Mouse (Mus musculus) cerebellum, adult 2 months (tissue): ENCODE measurements around the gene Tbcel. TPM values are rescaled to one million over a fixed set of nuclear protein-coding genes. Genes with fewer than 3 reads are reported as not detected.
A peak's percentile ranks its signal among the peaks of the same experiment; 100 is the strongest.

Experiments used
- DNase-seq, 2 experiments: peaks; one replicate each; pipeline ENCODE4 v3.0.0; 2021
- H3K27ac ChIP-seq: fragments of 200-500 bp; 2 replicates; pipeline ENCODE4 v1.5.1; 2012; ENCODE audit warnings: low read length, control low read depth, inconsistent platforms; ENCODE audit not compliant: insufficient read depth
- H3K27me3 ChIP-seq: fragments of 200-500 bp; 2 replicates; pipeline ENCODE4 v1.6.1; 2012; ENCODE audit warnings: inconsistent platforms, mild to moderate bottlenecking, low read length, moderate library complexity; ENCODE audit not compliant: control insufficient read depth, insufficient read depth
- H3K4me1 ChIP-seq: fragments of 200-500 bp; 2 replicates; pipeline ENCODE4 v1.6.1; 2011; ENCODE audit warnings: low read length; ENCODE audit not compliant: control insufficient read depth, insufficient read depth
- H3K4me3 ChIP-seq: fragments of 200-500 bp; replicated peaks from 2 replicates; pipeline ENCODE3; 2011; ENCODE audit warnings: mild to moderate bottlenecking, low read depth, low read length, control low read depth; ENCODE audit not compliant: insufficient read depth
- CTCF ChIP-seq: fragments of 200-500 bp; IDR thresholded peaks from 2 replicates; pipeline ENCODE4 v1.5.1; 2011; ENCODE audit warnings: low read depth, mild to moderate bottlenecking, control low read depth, low read length, moderate library complexity, borderline replicate concordance; ENCODE audit not compliant: insufficient read depth
- POLR2A ChIP-seq: fragments of 200-500 bp; IDR thresholded peaks from 2 replicates; pipeline ENCODE4 v1.6.1; 2011; ENCODE audit warnings: low read length, control low read depth, borderline replicate concordance; ENCODE audit not compliant: insufficient read depth
- WGBS: fragments of 180-500 bp; shearing (Covaris S2); methylation state at CpG from one replicate; pipeline ENCODE4 v1.1.7; 2018; 5-methylcytosine and 5-hydroxymethylcytosine counted together
- polyA plus RNA-seq: library from polyadenylated mRNA; depleted of rRNA; stranded (reverse); fragments of >200 nt; gene quantifications from 2 replicates; pipeline ENCODE4 v1.2.3, GENCODE M21; 2012

Gene Tbcel
- polyA plus RNA-seq, 1 experiment: 32.8 TPM

DNA sequence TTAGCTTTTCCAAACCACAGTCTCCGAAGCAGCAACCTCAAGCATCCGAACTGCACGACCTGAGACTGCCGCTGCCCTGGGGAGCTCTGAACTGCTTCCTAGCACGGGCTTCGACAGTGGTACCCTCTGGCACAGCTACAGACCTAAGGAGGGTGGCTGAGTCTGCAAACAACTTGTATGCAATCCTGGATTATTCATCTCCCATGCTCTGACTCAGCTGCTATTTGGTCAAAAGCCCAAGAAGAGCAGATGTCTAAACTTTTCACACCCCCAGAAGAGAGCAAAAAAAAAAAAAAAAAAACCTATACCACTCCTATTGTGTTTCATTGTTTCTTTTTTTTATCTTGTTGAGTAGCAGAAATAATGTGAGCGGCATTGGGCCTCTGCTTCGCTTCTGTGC, 113.3 kb downstream of the Tbcel start:
- DNase-seq: no peak
- H3K27ac ChIP-seq: no peak overlapping the region
- no peaks in the 10 kb centered on the region for H3K4me1 ChIP-seq
- TF ChIP-seq POLR2A (no peak), CTCF (no peak)
- 41% methylated on average over 8 of the region's 8 CpGs for WGBS
- H3K27me3 ChIP-seq: no peaks in the 10 kb centered on the region
- no peak overlapping the region for H3K4me3 ChIP-seq

DNA sequence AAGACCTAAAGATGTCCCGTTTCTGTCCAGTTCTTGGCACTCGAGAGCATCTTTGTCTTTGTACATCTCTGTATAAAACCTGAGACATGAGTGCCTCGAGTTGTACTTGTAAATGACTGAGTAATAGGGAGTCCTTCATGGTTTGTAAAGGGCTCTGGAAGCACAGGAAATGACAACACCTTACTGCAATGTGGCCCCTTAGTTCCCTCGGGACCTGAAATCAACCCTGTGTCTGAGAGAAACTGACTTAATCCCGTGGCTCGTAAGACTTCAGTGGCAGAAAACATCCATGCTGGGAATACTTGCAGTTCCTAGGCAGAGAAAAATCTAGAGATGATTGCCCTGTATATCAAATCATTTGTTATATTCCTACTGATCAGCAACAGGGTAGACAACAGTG, 114.7 kb downstream of the Tbcel start:
- 70% methylated on average over 6 of the region's 6 CpGs for WGBS
- TF ChIP-seq POLR2A (no peak), CTCF (no peak)
- H3K4me1 ChIP-seq: no peaks in the 10 kb centered on the region
- no peaks in the 10 kb centered on the region for H3K27me3 ChIP-seq
- no peak overlapping the region for H3K27ac ChIP-seq
- no peak for DNase-seq
- H3K4me3 ChIP-seq: no peak overlapping the region

DNA sequence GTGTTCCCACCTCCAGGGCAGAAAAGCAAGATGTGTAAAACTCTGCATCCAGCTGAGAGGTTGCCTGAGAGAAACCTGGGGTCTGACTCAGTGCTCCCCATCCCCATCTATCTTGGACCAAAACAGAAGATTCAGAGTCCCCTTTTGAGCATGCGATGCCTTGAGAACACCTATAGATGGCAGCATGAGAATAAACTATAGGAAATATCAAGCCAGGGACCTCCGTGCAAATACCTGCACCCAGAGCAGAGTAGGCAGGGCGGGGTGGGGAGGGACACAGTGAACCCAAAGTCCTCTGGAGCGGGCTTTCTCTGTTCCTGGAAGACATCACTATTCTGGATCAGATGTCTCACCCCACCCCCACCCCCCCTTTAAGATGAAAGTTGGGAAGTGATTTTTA, 119.1 kb downstream of the Tbcel start:
- H3K27me3 ChIP-seq: no peaks in the 10 kb centered on the region
- H3K27ac ChIP-seq: no peak overlapping the region
- no peak overlapping the region for H3K4me3 ChIP-seq
- TF ChIP-seq POLR2A (no peak), CTCF (peak; percentile 47; the same call in 1 of the 2 replicates)
- H3K4me1 ChIP-seq: no peaks in the 10 kb centered on the region
- 50% methylated on average over 4 of the region's 4 CpGs for WGBS
- peak in 1 of 2 experiments; percentile 9 for DNase-seq

DNA sequence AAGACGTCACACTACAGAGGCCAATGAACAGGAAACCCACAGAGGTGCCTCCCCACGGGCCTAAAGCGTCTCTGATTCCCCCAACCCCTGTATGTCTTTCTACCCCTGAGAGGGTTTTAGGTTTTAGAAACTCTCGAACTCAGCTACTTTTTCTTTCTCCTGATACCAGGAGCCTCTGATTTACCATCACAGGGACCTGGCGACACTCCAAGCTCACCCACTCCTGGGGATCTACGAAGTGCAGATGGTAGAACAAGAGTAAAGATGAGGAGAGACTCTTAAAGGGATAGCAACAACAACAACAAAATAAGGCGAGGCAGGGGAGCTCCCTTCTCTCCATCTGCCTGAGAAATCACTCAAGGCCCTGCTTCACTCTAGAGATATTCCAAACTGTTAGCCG, 120.6 kb downstream of the Tbcel start:
- H3K4me3 ChIP-seq: no peak overlapping the region
- TF ChIP-seq CTCF: no peak
- no peak for TF ChIP-seq POLR2A
- no peak for DNase-seq
- no peaks in the 10 kb centered on the region for H3K27me3 ChIP-seq
- WGBS: 54% methylated on average over 8 of the region's 8 CpGs
- no peaks in the 10 kb centered on the region for H3K4me1 ChIP-seq
- no peak overlapping the region for H3K27ac ChIP-seq

DNA sequence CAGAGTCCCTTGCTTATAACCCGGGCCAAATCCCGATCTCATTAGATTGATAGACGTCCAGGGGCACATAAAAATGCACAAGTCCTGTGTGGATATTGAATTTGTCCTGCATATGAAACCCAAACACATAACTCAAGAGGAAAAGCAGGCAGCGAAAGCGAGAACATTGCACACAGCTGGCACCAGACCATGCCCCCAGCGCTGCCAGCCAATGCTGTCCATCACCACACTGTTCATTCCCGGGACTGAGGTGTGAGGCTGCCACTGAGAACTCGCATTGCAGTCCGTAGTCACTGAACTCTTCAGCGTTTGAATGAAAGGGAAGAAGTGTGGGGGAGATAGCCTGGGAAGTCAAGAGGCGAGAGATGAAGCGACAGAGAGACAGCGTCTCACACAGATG, 122.0 kb downstream of the Tbcel start:
- DNase-seq: no peak
- Histone ChIP-seq H3K4me3 (no peak overlapping the region), H3K27ac (no peak overlapping the region), H3K4me1 (no peaks in the 10 kb centered on the region), H3K27me3 (no peaks in the 10 kb centered on the region)
- no peak for TF ChIP-seq CTCF
- TF ChIP-seq POLR2A: no peak
- 37% methylated on average over 13 of the region's 13 CpGs for WGBS

DNA sequence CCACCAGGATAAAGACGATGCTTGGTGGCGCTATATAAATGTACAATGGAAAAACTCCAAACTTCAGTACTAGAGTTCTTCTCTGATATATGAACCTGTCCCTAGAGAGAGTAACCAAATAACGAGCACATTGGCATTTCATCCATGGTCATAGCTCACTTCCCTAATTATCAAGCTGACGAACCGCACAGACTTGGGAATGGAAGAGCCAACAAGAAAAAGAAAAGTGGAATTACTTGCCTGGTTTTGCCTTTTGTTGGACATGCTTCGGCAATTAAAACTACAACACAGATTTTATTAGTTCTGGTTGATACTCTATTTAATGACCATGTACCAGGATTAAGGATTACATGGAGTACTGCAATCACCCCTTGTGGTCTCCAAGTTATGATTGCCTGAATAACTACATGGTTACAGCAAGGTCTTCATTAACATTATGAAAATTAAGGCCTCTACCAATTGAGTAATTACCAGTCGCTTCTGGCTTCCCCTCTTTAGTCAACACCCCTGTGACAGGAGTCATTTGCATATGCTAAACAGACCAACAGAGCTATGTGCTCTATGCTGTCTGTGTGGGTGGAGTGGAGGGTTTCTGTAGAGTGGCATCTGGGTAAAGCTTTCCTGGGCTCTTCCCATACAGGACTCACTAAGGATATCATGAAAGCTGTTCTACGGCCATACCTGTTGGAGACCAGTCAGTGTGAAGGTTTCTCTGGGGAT, 124.8 kb downstream of the Tbcel start:
- Histone ChIP-seq H3K27me3 (no peaks in the 10 kb centered on the region), H3K4me3 (no peak overlapping the region), H3K27ac (no peak overlapping the region), H3K4me1 (no peaks in the 10 kb centered on the region)
- no peak for DNase-seq
- WGBS: 69% methylated on average over 8 of the region's 8 CpGs
- no peak for TF ChIP-seq CTCF
- no peak for TF ChIP-seq POLR2A

DNA sequence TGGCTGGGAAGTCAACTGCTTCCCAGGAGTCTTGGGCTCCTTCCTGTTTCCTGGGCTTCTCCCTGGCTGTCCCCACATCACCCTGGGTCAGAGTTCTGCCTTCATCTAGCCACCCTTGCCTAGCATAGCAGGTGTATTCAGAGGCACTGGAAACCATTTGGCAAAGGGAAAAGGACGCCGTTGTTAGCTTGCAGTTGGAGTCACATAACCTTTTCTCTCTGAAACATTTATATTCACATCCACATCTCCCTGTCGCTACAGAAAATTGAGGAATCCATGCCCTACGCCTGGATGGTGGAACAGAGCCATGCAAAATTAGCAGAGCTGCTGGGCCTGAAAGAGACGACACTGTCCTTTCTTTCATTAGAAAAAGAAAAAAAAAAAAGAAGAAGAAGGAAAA, 125.5 kb downstream of the Tbcel start:
- DNase-seq: peak in 1 of 2 experiments; percentile 27
- 28% methylated on average over 5 of the region's 5 CpGs for WGBS

DNA sequence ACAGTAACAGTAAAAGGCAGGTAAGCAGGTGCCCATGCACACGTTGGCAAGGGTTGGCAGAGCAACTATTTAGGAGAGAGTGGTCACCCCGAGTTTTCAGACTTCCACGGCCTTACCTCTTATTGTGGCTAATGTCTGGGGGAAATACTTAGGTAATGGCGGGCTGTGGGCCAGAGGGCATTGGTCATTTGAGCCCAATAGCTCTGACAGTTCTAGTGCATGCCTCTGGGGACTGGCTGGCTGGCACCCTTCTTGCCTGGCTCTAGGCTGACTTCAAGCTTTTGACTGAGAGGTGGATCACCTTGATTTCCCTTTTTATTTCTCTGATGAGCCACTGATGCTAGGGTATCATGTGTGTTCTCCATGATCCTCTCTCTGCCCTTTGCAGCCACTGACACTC, 129.5 kb downstream of the Tbcel start:
- H3K27ac ChIP-seq: no peak overlapping the region
- no peak for DNase-seq
- 94% methylated on average over 4 of the region's 4 CpGs for WGBS

More for the DNA sequence above, 125.5 kb downstream of the Tbcel start:
- Histone ChIP-seq H3K27me3 (no peaks in the 10 kb centered on the region), H3K27ac (no peak overlapping the region), H3K4me3 (no peak overlapping the region), H3K4me1 (no peaks in the 10 kb centered on the region)
- TF ChIP-seq POLR2A: no peak
- no peak for TF ChIP-seq CTCF

More for the DNA sequence above, 129.5 kb downstream of the Tbcel start:
- Histone ChIP-seq H3K4me1 (no peaks in the 10 kb centered on the region), H3K27me3 (no peaks in the 10 kb centered on the region), H3K4me3 (no peak overlapping the region)
- TF ChIP-seq POLR2A: no peak
- no peak for TF ChIP-seq CTCF
